Comparison of ENCODE assay signal across 16 mouse cellular contexts in genomic region chr15:85298946-85299345, GRCm38 (mm10). TPM values are rescaled to one million over a fixed set of nuclear protein-coding genes. Genes with fewer than 3 reads are reported as not detected.
DNase-seq lines count a peak whose midpoint lies in the region; ATAC-seq lines count a peak whose summit lies in the region.
"Had no signal": no experiment of that assay in that cellular context is flagged by ENCODE, and none has a peak within 500 bp of the region (broad histone marks: within the 10 kb centered on the region; RNA-seq: fewer than 3 reads in every experiment).

No protein-coding gene starts in this region.

- peaks cover 22% of the 10 kb centered on the region for H3K4me1 ChIP-seq in intestine, embryonic 14.5 days (replicated peaks; ENCODE audit: control insufficient read depth, insufficient read depth, low read length)
- H3K4me1 ChIP-seq in intestine, embryonic 16.5 days (ENCODE audit: control insufficient read depth, insufficient read depth, low read length) = peaks cover 8% of the 10 kb centered on the region; the same call in 1 of the 2 replicates
- H3K4me1 ChIP-seq in neural tube, embryonic 11.5 days (ENCODE audit: control insufficient read depth, insufficient read depth, low read length) = peaks cover 9% of the 10 kb centered on the region

- WGBS in intestine, embryonic 14.5 days = 83% methylated on average over 9 of the region's 9 CpGs
- WGBS in intestine, embryonic 16.5 days = 88% methylated on average over 9 of the region's 9 CpGs
- WGBS in neural tube, embryonic 11.5 days = 88% methylated on average over 9 of the region's 9 CpGs

- no peak for ATAC-seq in intestine, embryonic 14.5 days (replicated peaks; ENCODE audit: low FRiP score, low TSS enrichment, low read depth)
- ATAC-seq in intestine, embryonic 16.5 days = no peak
- ATAC-seq in neural tube, embryonic 11.5 days (ENCODE audit: insufficient read depth, low FRiP score, low TSS enrichment) = no peak
- ATAC-seq: forebrain, embryonic 15.5 days; liver, postnatal 0 days; midbrain, embryonic 13.5 days had no signal

- H3K36me3 ChIP-seq in intestine, embryonic 14.5 days (ENCODE audit: control insufficient read depth, insufficient read depth, low read length) = no peaks in the 10 kb centered on the region
- H3K36me3 ChIP-seq in intestine, embryonic 16.5 days (ENCODE audit: control insufficient read depth, insufficient read depth, low read length) = no peaks in the 10 kb centered on the region
- H3K36me3 ChIP-seq in neural tube, embryonic 11.5 days (ENCODE audit: control insufficient read depth, insufficient read depth, low read length) = no peaks in the 10 kb centered on the region
- H3K36me3 ChIP-seq: forebrain, embryonic 15.5 days; hindbrain, embryonic 12.5 days; kidney, embryonic 15.5 days; midbrain, embryonic 13.5 days; neural tube, embryonic 15.5 days had no signal

- no peak overlapping the region for H3K27ac ChIP-seq in intestine, embryonic 14.5 days (ENCODE audit: low read depth)
- no peak overlapping the region for H3K27ac ChIP-seq in intestine, embryonic 16.5 days (ENCODE audit: low read length)
- no peak overlapping the region for H3K27ac ChIP-seq in neural tube, embryonic 11.5 days (ENCODE audit: low read depth, low read length)
- H3K27ac ChIP-seq: forebrain, embryonic 15.5 days; hindbrain, embryonic 12.5 days; kidney, embryonic 15.5 days; midbrain, embryonic 13.5 days; neural tube, embryonic 15.5 days had no signal

- 0 out of 2 replicates have a peak overlapping the region, but pooled peaks have one; percentile 33 for H3K4me2 ChIP-seq in intestine, embryonic 14.5 days (ENCODE audit: low read length)
- no peak overlapping the region; the same call in 1 of the 2 replicates for H3K4me2 ChIP-seq in intestine, embryonic 16.5 days (ENCODE audit: low read depth, low read length)
- H3K4me2 ChIP-seq in neural tube, embryonic 11.5 days (ENCODE audit: low read depth) = no peak overlapping the region
- H3K4me2 ChIP-seq: forebrain, embryonic 15.5 days; hindbrain, embryonic 12.5 days; midbrain, embryonic 13.5 days; neural tube, embryonic 15.5 days had no signal

- H3K4me3 ChIP-seq in intestine, embryonic 14.5 days (ENCODE audit: low read depth, low read length) = no peak overlapping the region
- H3K4me3 ChIP-seq in intestine, embryonic 16.5 days (ENCODE audit: low read length) = no peak overlapping the region
- H3K4me3 ChIP-seq in neural tube, embryonic 11.5 days (ENCODE audit: low read depth, low read length) = no peak overlapping the region
- H3K4me3 ChIP-seq: forebrain, embryonic 15.5 days; hindbrain, embryonic 12.5 days; kidney, embryonic 15.5 days; midbrain, embryonic 13.5 days; neural tube, embryonic 15.5 days had no signal

- H3K9ac ChIP-seq in intestine, embryonic 14.5 days (ENCODE audit: low read length) = no peak overlapping the region
- H3K9ac ChIP-seq in intestine, embryonic 16.5 days (ENCODE audit: low read depth, low read length) = no peak overlapping the region
- no peak overlapping the region; the same call in 1 of the 2 replicates for H3K9ac ChIP-seq in neural tube, embryonic 11.5 days (ENCODE audit: low read length)
- H3K9ac ChIP-seq: forebrain, embryonic 15.5 days; hindbrain, embryonic 12.5 days; kidney, embryonic 15.5 days; liver, postnatal 0 days; midbrain, embryonic 13.5 days; neural tube, embryonic 15.5 days had no signal

- no peaks in the 10 kb centered on the region for H3K27me3 ChIP-seq in intestine, embryonic 14.5 days (replicated peaks; ENCODE audit: control insufficient read depth, insufficient read depth, low read length)
- no peaks in the 10 kb centered on the region for H3K27me3 ChIP-seq in intestine, embryonic 16.5 days (replicated peaks; ENCODE audit: control insufficient read depth, insufficient read depth, low read length)
- no peaks in the 10 kb centered on the region for H3K27me3 ChIP-seq in neural tube, embryonic 11.5 days (ENCODE audit: control insufficient read depth, insufficient read depth, low read length)
- H3K27me3 ChIP-seq: forebrain, embryonic 15.5 days; hindbrain, embryonic 12.5 days; kidney, embryonic 15.5 days; midbrain, embryonic 13.5 days; neural tube, embryonic 15.5 days had no signal

- no peak for DNase-seq in intestine, embryonic 14.5 days (ENCODE audit: low spot score)
- DNase-seq in neural tube, embryonic 11.5 days (ENCODE audit: low spot score) = peak; percentile 6
- DNase-seq in neural tube, embryonic 10.5 days (ENCODE audit: extremely low spot score, low spot score) = no peak
- peak; percentile 17 for DNase-seq in gonadal fat pad, adult 2 months (ENCODE audit: low read depth)
- DNase-seq in left cerebral cortex, adult 8-10 months (ENCODE audit: low spot score in 2 of 2) = no peak
- DNase-seq in kidney, adult 9 months = no peak
- DNase-seq: gastrocnemius, postnatal 14 days; layer of hippocampus, adult 9-11 months; liver, postnatal 0 days; thymus, adult 18-20 months had no signal

- no peaks in the 10 kb centered on the region for H3K9me3 ChIP-seq in intestine, embryonic 14.5 days (ENCODE audit: control insufficient read depth, low read length)
- H3K9me3 ChIP-seq in intestine, embryonic 16.5 days (ENCODE audit: control insufficient read depth, low read length) = no peaks in the 10 kb centered on the region
- H3K9me3 ChIP-seq in neural tube, embryonic 11.5 days (ENCODE audit: control insufficient read depth, low read length) = no peaks in the 10 kb centered on the region
- H3K9me3 ChIP-seq: forebrain, embryonic 15.5 days; hindbrain, embryonic 12.5 days; kidney, embryonic 15.5 days; neural tube, embryonic 15.5 days had no signal

RNA-seq across cellular contexts. Expression of gene Atxn10, which starts 37.1 kb away (rescaled TPM):
- 253 and 275 TPM in 2 replicates for polyA plus RNA-seq in intestine, embryonic 14.5 days (2014; fragmentation: Nextera tagmentation; extraction: Ambion mirVana)
- polyA plus RNA-seq in intestine, embryonic 16.5 days (2015; fragmentation: Nextera tagmentation; extraction: Ambion mirVana) = 179 and 194 TPM in 2 replicates
- 440 and 449 TPM in 2 replicates for polyA plus RNA-seq in neural tube, embryonic 11.5 days (2014; fragmentation: Nextera tagmentation; extraction: Ambion mirVana)
- polyA plus RNA-seq in gonadal fat pad, adult 2 months (2012; rRNA removed) = 80.2 and 103 TPM in 2 replicates
- total RNA-seq in left cerebral cortex, adult 8-10 months (2022) = 100 to 1,000 TPM; 256 to 275 (median 265) TPM

Comparison
In these comparisons a context has a peak if more than half of its experiments do, and no peak if none do; other contexts are left out.
1. DNase-seq: peak in neural tube, embryonic 11.5 days (single experiment) and gonadal fat pad, adult 2 months (single experiment); none in intestine, embryonic 14.5 days (single experiment), neural tube, embryonic 10.5 days (single experiment), left cerebral cortex, adult 8-10 months (0 of 2) and kidney, adult 9 months (single experiment).